Mouse (Mus musculus) CD4-positive, CD25-positive, alpha-beta regulatory T cell, adult 4 months (primary cell): ENCODE results near the gene Hist1h1b. TPM values are rescaled to one million over a fixed set of nuclear protein-coding genes. Genes with fewer than 3 reads are reported as not detected.

ENCODE experiments used
- ATAC-seq: one replicate; pipeline ENCODE4 v1.8.0; 2017
- polyA plus RNA-seq, 2 experiments: library from polyadenylated mRNA; unstranded; fragments of 100-300 nt; shearing (Covaris generic); gene quantifications; one replicate each; pipeline ENCODE4 v1.2.1; 2017

Gene Hist1h1b
- polyA plus RNA-seq, 2 experiments from 2014 or later = 3.6 to 5.1 TPM

DNA sequence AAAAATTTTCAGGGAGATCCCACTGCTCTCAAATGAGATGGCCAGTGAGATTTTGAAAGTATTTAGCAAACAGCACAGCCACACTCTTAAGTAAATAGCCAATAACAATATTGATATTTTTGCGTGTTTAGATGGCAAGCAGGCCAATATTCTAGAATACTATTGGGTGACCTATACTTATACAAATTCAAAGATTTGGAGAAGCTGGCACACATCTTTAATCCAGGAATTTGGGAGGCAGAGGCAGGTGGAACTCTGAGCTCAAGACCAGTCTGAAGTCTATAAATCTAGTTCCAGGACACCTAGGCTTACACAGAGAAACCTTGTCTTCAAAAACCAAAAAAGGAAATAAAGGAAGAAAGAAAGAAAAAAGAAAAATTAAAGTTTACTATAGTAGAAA, 1.2 kb upstream of the Hist1h1b start:
- no peak for ATAC-seq

DNA sequence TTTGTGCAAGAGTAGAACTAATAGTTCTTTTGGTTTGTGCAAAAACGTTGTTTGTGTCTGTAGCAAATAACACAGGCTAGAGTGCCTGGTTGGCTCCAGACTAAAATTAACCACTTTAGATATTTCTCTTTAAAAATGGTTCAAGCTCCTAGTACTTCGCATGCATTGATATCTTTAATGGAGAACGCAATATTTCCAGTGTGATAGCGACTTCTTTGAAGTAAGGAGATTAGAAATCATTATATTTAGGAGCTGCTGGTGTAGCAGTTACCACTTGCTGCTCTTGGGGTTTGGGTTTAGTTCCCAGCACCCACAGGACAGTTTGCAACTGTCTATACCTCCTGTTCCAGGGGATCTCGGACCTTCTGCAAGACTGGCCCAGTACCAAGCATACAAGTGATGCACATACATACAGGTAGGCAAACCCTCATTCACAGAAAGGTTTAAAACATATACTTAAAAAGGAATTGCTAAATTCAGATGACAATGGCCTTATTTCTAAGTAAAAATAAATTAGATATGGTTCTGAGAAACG, 663 bp upstream of the Hist1h1b start:
- ATAC-seq = no peak

DNA sequence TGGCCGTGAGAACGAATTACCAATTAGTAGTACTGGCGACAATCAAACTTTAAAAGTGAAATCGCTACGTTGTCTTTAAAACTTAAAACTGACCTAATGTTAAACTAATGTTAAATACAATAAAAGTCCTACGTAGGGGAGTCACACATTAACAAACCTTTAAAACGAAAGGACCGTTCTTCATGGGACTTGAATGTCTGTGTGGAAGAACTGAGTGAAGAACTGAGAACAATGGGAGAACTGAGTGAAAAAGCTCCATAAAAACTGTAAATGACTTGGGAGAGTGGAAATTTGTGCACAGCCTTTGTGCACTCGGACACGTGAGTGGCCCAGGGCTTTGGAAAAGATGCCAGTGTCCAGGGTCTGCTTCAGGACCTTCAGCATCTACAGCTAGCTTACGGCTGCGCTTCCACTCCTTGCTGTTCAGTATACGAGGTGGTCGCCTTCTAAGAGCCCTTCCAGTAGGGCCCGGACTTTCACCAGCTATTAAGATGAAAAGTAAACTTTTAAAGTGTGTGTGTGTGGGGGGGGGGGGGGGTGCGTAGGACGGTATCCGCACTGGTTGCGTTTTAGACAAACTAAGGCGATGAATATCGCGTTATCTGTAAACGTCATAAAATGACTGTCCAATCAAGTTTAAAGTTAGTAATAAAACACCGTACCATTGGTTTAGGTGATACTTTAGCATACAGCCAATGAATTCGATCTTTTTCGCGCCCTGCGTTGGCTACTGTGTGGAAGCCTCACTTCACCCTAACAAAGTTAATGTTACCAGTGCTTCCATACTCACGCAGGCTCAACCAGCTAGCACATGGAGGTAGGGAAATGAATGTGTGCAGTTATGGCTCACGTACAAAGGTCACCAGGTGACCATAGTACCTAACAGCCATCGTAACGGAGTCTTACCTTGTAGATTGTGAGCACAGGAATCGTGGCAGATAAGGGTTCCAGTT, 1.3 kb downstream of the Hist1h1b start:
- peak; percentile 87 for ATAC-seq

DNA sequence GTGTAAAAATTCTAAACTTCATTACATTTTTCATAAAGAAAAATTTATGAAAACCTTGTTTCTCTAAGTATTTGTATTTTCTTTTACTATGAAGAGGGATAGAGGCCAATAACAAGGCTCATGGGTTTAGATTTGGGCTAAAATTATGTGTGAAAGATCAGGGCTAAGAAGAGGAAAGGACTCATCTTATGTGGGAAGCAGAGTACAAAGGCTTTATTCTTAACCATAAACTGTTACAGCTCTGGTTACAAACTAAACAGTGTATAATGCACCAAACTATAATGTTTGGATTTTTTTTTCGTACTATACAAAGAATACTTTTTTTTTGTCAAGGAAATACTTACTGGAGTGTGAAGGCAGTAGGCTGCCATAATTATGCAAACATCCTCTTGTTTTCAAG, 24.7 kb downstream of the Hist1h1b start:
- ATAC-seq = no peak

DNA sequence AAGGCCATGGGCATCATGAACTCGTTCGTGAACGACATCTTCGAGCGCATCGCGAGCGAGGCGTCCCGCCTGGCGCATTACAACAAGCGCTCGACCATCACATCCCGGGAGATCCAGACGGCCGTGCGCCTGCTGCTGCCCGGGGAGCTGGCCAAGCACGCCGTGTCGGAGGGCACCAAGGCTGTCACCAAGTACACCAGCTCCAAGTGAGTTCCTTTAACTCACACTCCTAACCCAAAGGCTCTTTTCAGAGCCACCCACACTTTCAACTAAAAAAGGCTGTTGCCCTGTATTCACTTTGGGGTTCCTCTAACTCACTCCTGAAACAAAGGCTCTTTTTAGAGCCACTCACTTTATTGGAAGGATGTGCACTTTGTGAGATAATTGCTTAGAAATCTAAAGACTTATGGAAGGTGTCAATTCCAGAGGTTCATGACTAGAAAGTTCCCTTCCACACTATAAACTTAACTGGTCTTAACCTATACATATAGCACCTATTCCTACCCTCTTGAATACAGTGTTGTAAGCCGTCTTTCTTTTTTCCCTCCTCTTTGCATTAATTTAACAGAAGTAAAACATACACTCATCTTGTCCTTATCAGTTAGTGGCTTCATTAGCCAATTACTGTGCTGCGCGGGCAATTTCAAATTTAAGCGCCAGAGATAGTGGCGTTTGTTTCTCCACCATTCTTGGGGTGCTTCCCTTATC, 26.0 kb downstream of the Hist1h1b start:
- peak; percentile 1 for ATAC-seq

DNA sequence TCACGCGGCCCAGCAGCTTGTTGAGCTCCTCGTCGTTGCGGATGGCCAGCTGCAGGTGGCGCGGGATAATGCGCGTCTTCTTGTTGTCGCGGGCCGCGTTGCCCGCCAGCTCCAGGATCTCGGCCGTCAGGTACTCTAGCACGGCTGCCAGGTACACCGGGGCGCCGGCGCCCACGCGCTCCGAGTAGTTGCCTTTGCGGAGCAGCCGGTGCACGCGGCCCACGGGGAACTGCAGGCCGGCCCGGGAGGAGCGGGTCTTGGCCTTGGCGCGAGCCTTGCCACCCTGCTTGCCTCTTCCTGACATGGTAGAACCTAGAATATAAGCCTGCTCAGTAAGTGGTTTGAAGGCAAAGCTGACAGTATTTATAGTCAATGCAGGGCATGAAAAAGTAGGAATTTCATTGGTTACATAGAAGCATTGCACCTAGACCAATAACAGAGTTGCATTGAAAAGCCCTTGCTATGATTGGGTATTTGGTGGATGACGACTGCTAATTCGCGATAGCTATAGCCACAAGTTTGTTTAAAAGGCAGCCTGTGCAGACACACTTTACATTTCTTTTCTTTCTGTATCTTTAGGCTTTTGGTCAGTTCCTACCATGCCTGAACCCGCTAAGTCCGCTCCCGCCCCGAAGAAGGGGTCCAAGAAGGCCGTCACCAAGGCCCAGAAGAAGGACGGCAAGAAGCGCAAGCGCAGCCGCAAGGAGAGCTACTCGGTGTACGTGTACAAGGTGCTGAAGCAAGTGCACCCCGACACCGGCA, 26.7 kb downstream of the Hist1h1b start, which contains the start of the genes Hist1h2ak and Hist1h2bn:
Hist1h2ak (minus strand) TSS at position 304 of the 762 bp plus-strand sequence.
Hist1h2bn (plus strand) TSS at position 600 of the 762 bp plus-strand sequence.
- peak; percentile 90 for ATAC-seq

DNA sequence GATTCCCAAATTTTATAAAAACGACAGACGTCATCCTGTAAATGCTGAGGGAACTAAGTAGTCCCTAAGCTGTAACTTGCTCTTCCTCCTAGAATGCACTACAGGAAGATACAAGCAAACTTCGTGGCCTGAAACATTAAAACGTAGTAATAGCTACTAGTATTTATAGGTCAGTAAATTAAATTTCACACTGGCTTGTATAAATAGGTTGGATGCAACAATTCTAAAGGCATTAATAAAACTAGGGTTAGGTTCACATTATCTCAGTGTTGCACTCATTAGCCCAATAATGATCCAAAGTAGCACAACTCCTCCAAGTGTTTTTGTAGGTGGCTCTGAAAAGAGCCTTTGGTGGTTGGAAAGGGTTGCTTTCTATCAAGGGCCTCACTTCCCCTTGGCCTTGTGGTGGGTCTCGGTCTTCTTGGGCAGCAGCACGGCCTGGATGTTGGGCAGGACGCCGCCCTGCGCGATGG, 27.3 kb downstream of the Hist1h1b start:
- no peak for ATAC-seq

DNA sequence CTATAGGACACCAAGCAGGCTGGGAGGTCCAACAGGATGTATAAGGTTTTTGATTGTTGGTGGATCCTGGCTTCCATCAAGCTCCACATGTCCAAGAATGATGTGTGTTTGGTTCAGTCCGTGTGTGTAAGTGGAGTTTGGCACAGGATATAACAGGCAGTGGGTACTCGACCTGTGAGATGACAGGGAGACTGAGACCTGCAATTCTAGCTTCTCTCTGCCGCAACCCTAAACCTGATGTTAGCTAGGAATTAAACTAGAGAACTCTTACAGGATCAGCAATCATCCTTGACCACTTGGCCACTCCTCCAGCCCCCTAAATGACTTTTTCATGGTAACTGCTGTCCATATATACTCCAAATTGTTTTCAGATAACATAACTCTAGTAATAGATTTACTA, 28.1 kb downstream of the Hist1h1b start:
- no peak for ATAC-seq

DNA sequence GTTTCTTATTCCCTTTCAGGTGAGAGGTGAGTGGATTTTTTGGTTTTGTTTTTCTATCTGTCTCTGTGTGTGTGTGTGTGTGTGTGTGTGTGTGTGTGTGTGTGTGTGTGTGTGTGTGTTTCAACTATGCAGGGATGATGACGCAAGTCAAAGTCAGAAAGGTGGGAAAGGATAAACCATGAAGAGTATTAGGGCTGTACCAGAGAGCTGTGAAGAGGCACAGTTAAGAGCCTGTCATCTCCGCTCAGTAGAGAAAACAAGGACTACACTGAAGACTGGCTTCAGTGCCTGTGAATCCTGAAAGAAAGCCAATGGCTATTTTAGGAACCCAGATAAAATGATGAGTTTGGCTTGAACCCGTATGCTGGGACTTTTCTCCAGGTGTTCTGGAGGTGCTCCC, 28.6 kb downstream of the Hist1h1b start:
- ATAC-seq = no peak

DNA sequence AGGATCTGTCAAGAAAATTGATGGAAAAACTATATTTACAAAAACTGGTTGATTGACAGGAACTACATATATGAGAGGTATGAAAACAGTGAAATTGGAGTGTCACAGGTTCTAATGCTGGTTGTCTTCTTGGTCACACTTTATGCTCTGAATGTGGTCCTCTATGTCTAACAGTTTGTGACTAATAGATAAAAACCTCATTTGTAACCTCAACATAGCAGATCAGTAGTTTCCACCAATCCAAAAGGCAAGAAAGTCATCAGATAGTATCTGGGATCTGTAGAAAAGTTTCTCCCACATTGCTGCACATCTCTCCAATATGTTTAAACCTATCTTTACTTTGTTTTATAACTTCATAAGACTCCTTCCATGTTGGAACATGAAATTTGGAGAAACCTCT, 29.0 kb downstream of the Hist1h1b start:
- ATAC-seq = no peak

DNA sequence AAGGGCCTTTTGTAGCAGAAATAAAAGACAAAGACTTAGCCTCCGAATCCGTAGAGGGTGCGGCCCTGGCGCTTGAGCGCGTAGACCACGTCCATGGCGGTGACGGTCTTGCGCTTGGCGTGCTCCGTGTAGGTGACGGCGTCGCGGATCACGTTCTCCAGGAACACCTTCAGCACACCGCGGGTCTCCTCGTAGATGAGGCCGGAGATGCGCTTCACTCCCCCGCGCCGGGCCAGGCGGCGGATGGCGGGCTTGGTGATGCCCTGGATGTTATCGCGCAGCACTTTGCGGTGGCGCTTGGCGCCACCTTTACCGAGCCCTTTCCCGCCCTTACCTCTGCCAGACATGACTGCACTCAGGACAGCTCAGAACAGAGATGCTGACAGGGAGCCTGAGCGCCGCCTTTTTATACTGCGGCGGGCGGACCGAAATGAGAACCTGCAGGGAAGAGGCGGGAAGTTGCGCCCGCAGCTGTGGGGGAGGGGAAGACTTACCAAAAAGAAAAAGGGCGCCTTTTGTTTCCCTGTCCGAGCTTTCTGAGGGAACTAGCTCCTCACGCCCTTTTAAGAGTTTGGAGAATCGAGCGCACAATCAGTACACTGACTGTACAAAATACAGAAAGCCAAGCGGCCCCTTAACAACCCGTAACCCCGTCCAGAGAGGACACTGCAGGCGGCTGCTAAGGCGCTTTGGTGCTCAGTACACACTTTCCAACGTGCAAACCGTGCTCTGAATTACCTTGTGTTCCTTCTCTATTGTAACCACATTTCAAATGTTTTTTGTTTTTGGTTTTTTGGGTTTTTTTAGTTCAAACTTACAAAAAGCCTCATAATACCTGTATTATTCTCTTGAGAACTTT, 30.0 kb downstream of the Hist1h1b start, which contains the start of gene Hist1h4k:
Hist1h4k (minus strand) TSS at position 347 of the 859 bp plus-strand sequence.
- ATAC-seq = peak; percentile 52

DNA sequence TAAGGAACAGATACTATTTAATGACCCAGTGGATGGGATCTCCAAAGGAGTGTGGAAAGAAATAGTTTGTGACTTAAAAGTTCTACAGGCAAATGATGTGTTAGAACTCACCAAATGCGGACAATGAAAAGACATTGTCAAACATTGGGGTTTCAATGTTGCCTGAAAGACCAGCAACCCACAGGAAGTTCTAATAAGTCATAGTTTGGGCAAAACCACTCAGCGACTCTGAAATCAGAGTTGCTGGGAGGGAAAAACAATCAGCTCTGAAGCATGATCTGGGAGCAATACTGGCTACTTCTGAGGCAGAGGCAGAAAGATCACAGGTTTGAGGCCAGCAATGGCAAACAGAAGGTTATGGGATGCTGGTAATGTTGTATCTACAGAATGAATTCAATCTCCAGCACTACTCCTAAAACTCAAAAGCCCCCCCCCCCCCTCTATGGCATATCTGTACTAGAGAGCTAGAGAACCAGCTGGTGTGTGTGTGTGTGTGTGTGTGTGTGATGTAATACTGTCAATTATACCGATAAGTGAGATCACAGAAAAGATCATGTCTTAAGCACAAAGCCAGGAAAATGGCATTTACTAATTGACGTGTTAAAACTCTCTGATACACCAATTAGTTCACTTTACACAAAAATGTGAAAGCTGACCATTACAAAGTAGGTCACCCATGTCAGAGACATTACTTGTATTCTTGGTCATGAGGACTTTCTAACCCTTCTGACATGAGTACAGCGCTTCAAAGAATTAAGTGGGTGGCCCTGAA, 30.9 kb downstream of the Hist1h1b start:
- no peak for ATAC-seq

DNA sequence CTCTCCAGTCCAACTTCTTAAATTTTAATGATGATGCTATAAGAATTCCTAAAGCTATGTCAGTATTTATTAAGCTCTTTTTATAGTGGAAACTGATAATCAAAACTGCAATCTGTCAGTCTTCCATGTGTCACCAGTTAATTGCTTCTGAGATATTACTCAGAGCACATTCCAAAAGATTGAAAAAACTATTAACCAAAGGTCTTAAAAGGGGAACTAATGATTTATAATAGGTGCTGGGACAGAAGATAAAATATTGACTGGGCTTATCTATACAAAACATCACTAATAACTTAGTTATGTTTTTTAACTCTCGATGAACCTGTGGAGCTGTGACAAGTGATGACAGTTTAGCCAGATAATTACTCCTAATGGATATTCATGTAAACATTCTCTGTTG, 35.4 kb downstream of the Hist1h1b start:
- no peak for ATAC-seq

DNA sequence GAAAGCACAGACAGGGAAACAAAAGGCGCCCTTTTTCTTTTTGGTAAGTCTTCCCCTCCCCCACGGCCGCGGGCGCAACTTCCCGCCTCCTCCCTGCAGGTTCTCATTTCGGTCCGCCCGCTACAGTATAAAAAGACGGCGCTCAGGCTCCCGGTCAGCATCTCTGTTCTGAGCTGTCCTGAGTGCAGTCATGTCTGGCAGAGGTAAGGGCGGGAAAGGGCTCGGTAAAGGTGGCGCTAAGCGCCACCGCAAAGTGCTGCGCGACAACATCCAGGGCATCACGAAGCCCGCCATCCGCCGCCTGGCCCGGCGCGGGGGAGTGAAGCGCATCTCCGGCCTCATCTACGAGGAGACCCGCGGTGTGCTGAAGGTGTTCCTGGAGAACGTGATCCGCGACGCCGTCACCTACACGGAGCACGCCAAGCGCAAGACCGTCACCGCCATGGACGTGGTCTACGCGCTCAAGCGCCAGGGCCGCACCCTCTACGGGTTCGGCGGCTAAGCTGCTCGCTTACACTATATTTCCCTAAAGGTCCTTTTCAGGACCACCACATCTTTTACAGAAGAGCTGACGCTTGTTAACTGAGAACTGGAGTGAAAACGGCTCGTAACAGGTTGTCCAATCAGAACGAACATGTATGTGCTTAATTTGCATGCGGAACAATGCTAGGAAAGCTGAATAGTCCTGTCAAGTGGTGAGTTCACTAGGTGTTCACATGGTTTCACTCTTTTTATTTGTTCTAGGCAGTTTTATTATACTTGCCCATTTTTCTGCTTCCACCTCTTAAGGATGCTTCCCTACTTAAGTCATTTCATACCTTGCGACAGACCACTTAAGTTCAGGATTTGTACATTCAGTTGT, 45.3 kb downstream of the Hist1h1b start, which contains the start of gene Hist1h4j:
Hist1h4j (plus strand) TSS at position 159 of the 862 bp plus-strand sequence.
- peak; percentile 66 for ATAC-seq

DNA sequence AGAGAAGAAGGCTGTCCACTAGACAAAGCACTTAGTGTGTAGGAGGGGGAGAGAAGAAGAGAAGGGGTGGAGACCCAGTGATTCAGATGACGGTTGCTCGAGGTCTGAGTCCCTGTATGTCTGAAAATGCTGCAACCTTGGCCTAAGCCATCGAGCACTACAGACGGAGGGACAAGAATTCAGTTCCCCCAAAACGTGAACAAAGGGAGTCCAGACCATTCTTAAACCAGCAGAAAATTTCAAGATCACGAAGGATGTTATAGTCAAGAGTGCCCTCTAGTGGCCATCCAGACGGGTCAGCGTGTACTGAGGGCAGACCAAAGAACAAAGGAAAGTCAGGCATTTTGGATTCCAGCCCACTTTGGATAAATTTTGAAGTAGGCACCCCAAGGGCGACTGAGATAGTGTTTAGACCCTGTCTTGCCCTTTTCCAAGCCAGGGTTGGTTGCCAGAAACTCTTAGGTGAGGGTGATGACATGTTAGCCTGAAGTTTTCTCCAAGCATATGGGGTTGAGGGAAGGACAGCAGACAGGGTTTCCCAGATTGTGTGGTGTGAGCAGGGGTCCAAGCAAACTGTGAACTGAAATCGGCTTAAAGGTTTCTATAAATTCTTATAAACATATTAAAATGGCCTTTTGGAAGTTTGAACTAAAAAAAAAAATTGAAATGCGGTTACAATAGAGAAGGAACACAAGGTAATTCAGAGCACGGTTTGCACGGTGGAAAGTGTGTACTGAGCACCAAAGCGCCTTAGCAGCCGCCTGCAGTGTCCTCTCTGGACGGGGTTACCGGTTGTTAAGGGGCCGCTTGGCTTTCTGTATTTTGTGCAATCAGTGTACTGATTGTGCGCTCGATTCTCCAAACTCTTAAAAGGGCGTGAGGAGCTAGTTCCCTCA, 46.2 kb downstream of the Hist1h1b start:
- peak; percentile 56 for ATAC-seq

DNA sequence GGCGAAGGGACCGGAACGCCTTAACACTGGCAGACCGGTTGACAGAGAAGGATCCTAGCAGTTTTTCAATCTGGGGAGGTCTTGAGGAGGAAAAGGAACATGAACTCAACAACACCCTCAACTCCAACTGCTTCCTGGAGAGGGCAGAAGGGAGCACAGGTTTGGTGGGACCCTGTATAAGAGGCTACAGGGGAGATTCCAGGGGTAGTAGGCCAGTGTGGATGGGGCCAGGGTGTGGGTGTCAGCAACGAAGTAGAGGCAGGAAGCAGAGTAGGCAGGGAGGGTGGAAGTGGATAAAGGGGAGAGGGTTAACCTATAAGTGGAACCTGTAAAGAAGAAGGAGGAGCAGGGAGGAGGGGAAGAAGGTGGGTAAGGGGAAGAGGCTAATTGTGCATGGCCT, 47.0 kb downstream of the Hist1h1b start:
- ATAC-seq = no peak
